Mouse (Mus musculus) adrenal gland, postnatal 4 days (tissue): ENCODE measurements around the gene Olfr1377. TPM values are rescaled to one million over a fixed set of nuclear protein-coding genes. Genes with fewer than 3 reads are reported as not detected.
"Not testable (repeated sequence)": the region's sequence is repeated elsewhere in the genome, so short reads cannot be mapped to it uniquely, and the experiment has no call there.

ENCODE experiments used
- DNase-seq, 2 experiments: peaks; one replicate each; pipeline ENCODE4 v3.0.0; 2021 to 2022; ENCODE audit warnings: low spot score in 2 of 2, mixed read lengths in 2 of 2
- long read RNA-seq, 2 experiments: library from polyadenylated mRNA; stranded (forward); transcript quantifications; one replicate each; pipeline ENCODE4 v2.0.0; 2021
- total RNA-seq, 2 experiments: library from RNA; stranded (reverse); gene quantifications; 2 replicates each; pipeline ENCODE4 v1.2.3; 2021

The Olfr1377 gene
- not detected for total RNA-seq
- long read RNA-seq, experiment 1, result 0 reads
- long read RNA-seq, experiment 2, result 0 reads

DNA sequence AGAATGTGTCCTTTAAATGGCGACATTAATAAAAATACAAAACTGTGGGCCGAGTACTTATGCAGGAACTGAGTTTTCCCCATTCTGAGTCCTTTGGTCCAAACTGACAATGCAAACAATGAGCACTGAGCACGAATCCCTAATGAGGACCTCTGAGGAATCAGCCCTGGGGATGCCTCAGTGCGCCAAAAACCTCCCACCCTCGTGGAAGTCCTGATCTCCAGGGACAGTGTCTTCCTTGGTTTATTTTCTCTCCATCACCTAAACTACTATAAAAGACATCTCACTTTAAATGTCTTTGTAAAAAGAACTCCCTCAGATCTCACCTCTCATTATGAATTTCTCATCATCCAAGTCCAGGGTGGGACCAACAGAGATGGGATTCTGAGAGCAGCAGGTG, at the start of gene Olfr1377:
Olfr1377 (plus strand) TSS at position 301 of the 400 bp plus-strand sequence.
- no peak for DNase-seq

DNA sequence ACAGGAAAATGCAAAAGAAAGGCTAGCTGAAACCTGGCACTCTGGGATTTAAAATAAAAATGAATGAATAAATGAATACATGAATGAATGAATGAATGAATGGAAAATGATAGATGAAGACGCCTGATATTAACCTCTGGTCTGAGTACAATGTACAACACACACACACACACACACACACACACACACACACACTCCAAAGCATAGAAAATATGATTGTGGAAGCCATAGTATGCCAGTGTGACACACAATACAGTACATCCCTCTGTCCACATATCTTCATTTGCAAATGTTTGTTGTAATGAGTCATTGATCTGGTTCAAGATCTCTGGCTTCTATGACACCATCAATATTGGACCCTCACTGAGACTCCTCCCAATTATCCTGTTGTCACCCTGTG, 49.7 kb upstream of the Olfr1377 start:
- DNase-seq, result no peak

DNA sequence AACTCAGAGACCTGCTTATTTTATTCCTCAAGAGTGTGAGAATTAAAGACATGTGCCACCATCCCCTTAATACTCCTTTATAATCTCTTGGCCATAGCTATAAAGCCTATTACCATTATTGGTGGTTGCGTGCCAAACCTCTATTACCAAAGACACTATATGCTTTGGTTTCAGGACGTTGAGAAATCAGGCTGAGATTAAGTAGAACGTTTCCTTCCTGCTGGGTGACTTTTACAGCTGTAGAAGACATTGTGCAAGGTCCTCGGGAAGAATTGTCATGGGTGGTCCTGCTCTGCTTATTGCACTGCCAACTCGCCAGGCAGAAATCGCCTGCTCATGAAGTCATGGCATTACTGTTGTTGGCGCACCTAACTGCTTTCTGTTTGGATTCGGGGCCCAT, 43.3 kb upstream of the Olfr1377 start:
- no peak for DNase-seq

DNA sequence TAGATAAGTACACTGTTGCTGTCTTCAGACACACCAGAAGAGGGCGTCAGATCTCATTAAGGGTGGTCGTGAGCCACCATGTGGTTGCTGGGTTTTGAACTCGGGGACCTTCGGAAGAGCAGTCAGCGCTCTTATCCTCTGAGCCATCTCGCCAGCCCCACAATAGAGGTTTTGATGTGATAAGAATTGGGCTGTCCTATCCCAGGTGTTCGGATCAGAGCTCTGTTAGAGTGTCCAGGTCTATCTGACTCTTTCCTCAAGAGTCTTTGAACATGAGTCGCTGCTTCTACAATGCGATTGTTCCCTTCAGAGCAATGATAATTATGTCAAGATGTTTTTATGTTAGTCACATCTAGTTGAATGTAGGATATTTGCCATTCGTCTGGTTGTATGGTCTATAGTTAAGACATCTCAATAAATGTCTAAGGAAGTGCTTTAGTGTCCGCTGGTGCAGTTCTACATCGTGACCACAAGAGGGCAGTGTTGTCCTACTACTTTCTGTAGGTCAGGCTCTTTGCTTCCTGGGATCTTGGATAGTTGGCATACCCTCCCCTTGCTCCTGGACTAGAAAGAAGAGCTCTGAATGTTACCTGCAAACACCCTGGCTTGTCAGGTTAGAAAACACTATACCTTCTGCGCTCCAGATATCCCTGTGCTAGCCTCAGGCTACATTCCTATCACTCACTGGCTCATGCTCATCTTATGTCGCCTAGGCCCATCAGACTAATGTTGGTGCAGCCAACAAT, 42.0 kb upstream of the Olfr1377 start:
- no peak for DNase-seq

DNA sequence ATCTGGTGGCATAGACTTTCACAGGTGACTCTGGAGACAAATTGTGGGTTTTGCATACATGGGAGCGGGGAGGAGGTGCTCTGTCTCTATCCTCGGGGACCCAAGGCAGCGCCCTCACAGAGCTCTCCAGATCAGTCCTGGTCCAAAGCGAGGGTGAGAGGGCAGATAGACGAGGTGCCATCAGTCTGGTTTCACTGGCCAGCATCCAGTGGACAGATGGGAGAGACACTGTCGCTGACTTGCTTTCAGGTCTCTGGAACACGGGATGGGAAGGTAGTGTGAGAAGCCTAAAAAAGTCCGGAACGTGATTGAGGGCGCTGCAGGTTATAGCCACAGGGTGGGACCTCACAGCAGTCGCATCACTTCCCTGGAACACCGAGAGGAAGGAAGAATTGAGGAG, 39.4 kb upstream of the Olfr1377 start:
- no peak for DNase-seq

DNA sequence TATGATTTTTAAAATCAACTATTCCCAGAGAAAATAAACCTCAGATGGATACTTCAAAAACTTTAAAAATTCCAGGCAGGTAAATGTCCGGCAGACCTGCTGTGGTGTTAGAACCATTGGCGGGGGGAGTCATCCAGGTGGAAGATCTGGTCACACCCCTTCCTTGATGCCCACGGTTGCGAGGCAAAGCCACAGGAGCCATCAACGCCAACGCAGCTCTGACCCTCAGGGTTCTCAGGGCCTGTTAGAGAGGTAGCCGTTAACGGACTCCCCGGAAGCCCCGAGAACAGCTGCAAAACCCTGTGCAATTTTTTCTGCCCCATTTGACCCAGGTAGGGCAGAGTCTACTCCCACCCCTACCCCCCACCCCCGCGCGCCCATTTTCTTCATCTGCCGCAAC, 38.3 kb upstream of the Olfr1377 start, which contains the start of gene 4933414I15Rik:
4933414I15Rik (minus strand) TSS at position 260 of the 400 bp plus-strand sequence.
- DNase-seq, result no peak

DNA sequence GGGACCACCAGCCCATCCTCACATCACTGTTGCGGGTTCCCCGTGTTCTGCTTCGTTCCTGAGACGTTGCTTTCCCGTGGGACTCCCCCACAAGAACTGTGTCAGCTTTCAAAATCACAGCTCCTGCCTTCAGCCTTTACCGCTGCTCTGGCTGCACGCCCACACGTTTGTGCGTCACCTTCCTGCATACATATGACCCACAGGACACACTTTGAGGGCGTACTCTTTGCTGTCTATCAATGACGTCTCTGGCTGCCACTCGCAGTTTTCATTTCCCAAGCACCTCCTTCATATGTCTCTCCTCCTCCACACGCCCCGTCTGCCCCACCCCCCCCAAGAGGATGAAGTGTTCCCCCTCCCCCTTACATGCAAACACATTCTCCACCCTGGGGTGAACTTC, 29.5 kb upstream of the Olfr1377 start:
- DNase-seq, result no peak

DNA sequence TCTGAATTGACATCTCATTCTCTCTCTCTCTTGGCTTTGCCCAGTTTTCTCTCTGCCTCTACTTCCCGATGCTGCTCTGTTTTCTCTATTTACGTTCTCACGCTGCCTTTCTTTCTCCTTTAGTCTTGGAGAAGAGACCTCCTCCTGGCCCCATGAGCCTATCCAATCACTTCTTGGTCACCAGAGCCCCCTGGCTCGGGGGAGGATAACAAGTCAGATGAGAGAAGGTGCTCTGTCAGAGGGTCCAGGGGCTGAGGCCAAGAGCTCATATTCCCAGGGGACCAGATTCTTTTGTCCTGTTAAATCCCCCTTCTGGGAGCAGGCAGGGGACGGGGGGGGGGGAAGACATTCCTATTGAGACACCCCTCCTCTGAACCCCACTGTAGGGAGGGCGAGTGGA, 28.1 kb upstream of the Olfr1377 start, which contains the start of gene Prop1:
Prop1 (minus strand) TSS at position 101 of the 400 bp plus-strand sequence.
- DNase-seq, result no peak

DNA sequence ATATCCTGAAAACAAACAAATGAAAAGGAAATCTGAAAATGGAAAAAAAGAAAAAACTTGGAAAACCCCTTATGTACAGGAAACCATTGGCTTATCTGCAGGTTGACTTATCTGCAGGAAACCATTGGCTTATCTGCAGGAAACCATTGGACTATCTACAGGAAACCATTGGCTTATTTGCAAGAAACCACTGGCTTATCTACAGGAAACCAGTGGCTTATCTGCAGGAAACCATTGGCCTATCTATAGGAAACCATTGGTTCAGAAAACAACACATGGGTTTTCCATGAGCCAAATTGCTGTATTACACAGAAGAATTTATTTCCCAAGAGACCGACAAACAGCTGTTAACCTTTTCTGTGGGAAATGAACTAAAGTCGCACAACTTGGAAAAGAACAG, 16.9 kb upstream of the Olfr1377 start:
- no peak for DNase-seq

DNA sequence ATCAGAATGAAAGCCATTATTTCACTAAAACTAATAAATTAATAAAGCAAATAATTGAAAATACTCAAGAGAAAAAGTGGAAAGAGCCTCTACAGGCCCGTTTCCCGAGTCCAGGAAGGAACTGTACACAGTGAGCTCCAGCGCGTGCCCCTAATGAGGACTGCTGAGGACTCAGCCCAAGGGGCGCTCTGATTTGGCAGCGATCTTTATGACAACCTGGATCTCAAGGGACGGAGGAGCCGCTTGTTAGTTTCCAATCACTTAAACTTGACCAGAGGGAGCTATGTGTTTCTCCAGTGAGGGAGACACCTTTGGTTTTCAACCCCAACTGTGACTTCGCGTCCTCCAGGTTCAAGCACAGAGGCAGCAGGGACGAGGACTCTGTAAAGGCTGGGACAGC, 15.5 kb upstream of the Olfr1377 start, which contains the start of gene Olfr1378:
Olfr1378 (plus strand) TSS at position 301 of the 400 bp plus-strand sequence.
- no peak for DNase-seq

DNA sequence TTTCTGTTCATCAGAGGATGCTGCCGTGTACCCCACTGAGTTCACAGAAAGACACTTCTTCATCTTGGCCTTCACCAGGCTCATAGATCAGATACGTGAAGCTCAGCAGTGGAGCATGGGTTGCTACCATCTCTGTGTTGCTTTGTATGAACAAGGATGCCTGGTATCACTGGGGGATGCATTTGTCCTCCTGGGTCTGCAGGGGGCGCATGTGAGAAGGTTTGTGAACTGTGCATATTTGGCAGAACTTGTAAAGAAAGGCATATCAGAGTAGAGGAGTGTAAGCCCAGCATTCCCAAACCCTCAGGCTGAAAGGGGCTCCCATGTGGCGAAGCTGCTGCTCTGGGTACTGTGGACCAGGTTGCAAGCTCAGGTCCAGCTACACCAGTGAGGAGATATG, 4.6 kb upstream of the Olfr1377 start:
- DNase-seq, result no peak

DNA sequence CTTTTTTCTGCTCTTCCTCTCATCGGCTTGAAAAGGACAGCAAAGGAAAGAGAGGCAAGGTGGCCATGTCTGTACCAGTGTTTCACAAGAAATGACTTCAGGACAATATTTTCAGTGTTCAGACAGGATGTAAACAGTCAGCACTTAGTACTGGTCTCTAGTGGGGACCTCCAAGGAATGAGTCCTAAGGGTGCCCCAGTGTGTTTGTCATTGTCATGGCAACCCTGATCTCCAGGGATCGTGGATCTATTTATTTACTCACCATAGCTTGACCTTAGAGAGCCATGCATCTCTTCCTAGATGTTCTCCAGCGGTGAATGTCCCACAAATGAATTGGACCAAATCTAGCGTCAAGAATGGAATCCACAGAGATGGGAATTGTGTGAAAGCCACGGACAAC, 21.5 kb downstream of the Olfr1377 start, which contains the start of gene Olfr51:
Olfr51 (plus strand) TSS at position 301 of the 400 bp plus-strand sequence.
- DNase-seq, result no peak

DNA sequence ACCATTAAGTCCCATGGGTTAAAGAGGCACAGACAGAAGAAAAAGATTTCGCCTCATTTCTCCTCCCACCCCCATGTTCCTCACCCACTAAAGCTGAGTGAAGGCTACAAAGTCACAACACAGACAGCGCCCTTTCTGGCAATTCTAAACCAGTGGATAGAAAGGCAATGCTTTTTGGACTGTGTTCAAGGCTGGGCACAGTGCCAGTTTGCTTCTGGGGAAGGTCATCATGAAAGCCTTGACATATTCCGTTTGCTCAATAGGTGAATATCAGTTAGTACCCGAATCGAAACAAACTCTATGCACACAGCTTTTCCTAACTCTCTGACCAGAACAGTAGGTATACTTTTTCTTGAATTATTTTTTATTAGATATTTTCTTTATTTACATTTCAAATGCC, 30.1 kb downstream of the Olfr1377 start:
- peak; percentile 61 to 75 for DNase-seq

DNA sequence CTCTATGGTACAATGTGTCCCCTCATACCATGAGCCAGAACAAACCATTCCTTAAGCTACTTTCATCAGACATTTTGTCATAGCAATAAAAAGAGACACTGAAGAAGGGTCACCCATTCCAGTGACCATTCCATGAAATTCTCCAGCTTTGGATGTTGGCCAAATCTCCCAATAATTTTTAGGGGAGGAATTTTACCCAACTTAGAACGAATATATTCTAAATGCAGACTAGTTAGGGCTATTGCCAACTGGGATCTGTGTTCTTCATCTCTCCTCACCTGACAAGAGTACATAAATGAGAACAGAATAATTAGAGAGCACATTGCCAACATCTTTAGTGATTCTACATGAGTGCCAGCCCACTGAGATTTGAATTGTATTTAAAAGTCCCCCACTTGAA, 32.2 kb downstream of the Olfr1377 start, which contains the start of gene Olfr54:
Olfr54 (plus strand) TSS at position 301 of the 400 bp plus-strand sequence.
- no peak for DNase-seq

DNA sequence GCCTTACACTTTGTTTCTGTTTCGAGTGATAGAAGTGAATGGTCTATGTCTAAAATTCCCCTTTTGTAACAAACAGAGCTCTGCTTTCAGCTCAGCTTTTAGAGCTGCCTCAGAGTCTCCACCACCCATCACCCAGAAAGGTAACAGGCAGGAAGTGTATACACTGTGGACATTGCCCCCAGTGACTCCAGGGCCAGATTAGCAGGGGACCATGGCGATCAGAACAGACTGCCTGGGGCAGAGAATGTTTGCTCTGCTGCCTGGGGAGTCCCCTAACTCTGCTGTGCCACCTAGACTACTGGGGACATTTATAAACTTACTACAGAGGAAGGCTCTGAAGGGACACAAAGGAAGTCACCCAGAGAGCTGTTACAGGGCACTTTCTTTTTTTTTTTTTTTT, 34.6 kb downstream of the Olfr1377 start:
- DNase-seq, result no peak

DNA sequence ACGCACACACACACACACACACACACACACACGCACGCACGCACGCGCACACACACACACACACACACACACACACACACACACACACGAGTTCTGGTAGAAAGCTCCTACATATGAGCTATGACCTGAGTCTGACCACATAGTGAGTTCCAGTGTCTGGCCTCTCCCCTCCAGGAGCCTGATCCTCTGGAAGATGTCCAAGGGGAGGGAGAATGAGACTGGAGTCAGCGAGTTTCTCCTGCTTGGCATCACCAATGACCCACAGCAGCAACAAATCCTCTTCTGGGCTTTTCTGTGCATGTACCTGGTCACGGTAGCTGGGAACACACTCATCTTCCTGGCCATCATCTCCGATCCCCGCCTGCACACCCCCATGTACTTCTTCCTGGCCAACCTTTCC, 45.0 kb downstream of the Olfr1377 start:
- not testable (repeated sequence) for DNase-seq

DNA sequence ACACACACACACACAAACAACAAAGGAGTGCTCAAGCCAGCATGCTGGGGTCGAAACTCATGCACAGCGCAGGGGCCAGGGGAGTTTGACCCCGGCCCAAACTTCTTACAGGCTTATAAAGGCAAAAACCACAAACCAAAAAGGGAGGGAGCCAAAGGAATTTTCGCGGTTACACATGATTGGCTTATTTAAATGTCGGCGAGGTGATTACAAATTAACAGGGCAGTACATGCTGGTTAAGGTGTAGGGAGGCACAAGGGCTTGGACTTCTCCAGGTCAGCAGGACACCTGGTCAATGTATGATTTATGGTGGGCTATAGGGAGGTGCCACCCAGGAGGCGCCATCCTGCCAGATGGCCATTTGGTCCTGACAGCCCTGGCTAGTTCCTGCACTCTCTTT, 47.6 kb downstream of the Olfr1377 start:
- DNase-seq, result not testable (repeated sequence)

DNA sequence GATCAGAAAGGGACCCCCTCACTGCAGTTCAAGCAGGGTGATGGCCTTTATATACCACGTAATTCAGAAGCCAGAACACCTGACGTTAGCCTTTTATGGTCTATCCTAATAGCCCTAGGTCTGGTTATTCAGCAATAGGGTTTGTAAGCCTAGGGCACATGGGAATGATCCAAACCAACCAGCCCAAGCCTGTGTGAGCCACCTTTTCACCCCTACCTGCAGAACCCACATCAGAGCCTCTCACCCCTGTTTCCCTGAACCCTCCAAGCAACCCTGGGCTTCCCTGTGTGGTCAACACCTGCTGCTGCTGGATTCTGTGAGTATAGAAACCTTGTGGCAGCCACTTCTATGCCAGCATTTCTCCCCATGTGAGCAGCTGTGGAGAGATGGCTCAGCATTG, 48.5 kb downstream of the Olfr1377 start:
- DNase-seq, result no peak

DNA sequence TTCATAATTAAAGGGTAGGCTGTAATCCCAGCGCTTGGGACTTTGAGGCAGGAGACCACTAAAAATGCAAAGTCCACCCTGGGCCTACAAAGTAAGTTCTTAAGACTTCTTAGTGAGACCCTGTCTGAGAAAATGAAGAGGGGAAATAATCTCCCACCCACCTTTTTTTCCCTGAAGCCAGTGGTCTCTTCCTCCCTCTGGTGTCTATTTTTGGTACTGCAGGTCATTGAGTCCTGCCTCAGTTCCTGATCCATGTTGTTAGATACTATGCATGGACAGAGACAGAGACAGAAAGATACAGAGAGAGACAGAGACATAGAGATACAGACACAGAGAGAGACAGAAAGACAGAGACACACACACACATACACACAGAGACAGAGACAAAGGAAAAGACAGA, 51.1 kb downstream of the Olfr1377 start:
- no peak for DNase-seq

DNA sequence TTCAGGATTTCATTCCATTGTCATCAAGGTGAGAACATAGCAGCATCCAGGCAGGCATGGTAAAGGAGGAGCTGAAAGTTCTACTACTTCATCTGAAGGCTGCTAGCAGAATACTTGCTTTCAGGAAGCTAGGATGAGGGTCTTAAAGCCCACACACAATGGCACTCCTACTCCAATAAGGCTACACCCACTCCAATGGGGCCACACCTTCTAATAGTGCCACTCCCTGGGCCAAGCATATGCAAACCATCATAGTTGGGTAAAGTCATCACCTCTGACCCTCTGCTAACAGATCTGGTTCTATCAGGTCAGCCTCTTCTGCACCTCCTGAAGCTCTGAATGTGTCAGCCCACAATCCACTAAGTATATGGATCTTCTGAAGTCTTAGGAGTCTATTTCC, 52.4 kb downstream of the Olfr1377 start:
- not testable (repeated sequence) for DNase-seq

DNA sequence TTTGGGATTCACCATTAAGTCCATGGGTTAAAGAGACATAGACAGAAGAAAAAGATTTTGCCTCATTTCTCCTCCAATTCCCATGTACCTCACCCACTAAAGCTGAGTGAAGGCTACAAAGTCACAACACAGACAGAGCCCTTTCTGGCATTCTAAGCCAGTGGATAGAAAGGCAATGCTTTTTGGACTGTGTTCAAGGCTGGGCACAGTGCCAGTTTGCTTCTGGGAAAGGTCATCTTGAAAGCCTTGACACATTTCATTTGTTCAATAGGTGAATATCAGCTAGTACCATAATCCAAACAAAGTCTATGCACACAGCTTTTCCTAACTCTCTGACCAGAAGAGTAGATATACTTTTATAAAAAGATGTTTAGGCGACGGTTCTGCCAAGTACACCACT, 54.2 kb downstream of the Olfr1377 start:
- peak; percentile 35 to 48 for DNase-seq
